Mouse (Mus musculus) embryonic facial prominence, embryonic 11.5 days (tissue): ENCODE data around the gene Cog8. TPM values are rescaled to one million over a fixed set of nuclear protein-coding genes. Genes with fewer than 3 reads are reported as not detected.
A peak's percentile ranks its signal among the peaks of the same experiment; 100 is the strongest.

ENCODE experiments used
- ATAC-seq: fragments of 200-750 bp; cut with Nextera tagmentation; replicated peaks from 2 replicates; pipeline ENCODE4 v1.8.0; 2017; ENCODE audit warnings: low read depth; ENCODE audit not compliant: insufficient number of reproducible peaks, low FRiP score, low TSS enrichment
- DNase-seq: peaks from one replicate; pipeline ENCODE4 v3.0.0-alpha.2; 2015; ENCODE audit warnings: low spot score
- H3K27ac ChIP-seq: fragments of 300-500 bp; sonication (generic); replicated peaks from 2 replicates; pipeline ENCODE4 v1.5.1; 2014; ENCODE audit warnings: mild to moderate bottlenecking, low read depth, low read length, control low read depth
- H3K27me3 ChIP-seq: fragments of 300-500 bp; sonication (generic); 2 replicates; pipeline ENCODE4 v1.6.1; 2014; ENCODE audit warnings: mild to moderate bottlenecking, low read length, moderate library complexity, mixed read lengths; ENCODE audit not compliant: control insufficient read depth, insufficient read depth
- H3K36me3 ChIP-seq: fragments of 300-500 bp; sonication (generic); replicated peaks from 2 replicates; pipeline ENCODE4 v1.6.1; 2014; ENCODE audit warnings: low read depth, mild to moderate bottlenecking, low read length, moderate library complexity, mixed read lengths; ENCODE audit not compliant: control insufficient read depth, insufficient read depth
- H3K4me1 ChIP-seq: fragments of 300-500 bp; sonication (generic); 2 replicates; pipeline ENCODE4 v1.6.1; 2014; ENCODE audit warnings: low read length, mixed read lengths; ENCODE audit not compliant: control insufficient read depth, insufficient read depth
- H3K4me2 ChIP-seq: fragments of 300-500 bp; sonication (generic); 2 replicates; pipeline ENCODE4 v1.6.1; 2014; ENCODE audit warnings: low read depth, mild to moderate bottlenecking, control low read depth, low read length, moderate library complexity
- H3K4me3 ChIP-seq: fragments of 300-500 bp; sonication (generic); 2 replicates; pipeline ENCODE4 v1.5.1; 2014; ENCODE audit warnings: low read depth, low read length, control low read depth
- H3K9ac ChIP-seq: fragments of 300-500 bp; sonication (generic); replicated peaks from 2 replicates; pipeline ENCODE4 v1.6.1; 2014; ENCODE audit warnings: mild to moderate bottlenecking, control low read depth, low read length
- H3K9me3 ChIP-seq: fragments of 300-500 bp; sonication (generic); replicated peaks from 2 replicates; pipeline ENCODE4 v1.6.1; 2016; ENCODE audit warnings: mild to moderate bottlenecking, low read length, inconsistent platforms, mixed read lengths; ENCODE audit not compliant: control insufficient read depth
- WGBS: fragments of 180-500 bp; shearing (Covaris S2); extraction: QIAGEN DNeasy Blood & Tissue Kit; methylation state at CpG from one replicate; pipeline ENCODE4 v1.1.7; 2014; 5-methylcytosine and 5-hydroxymethylcytosine counted together
- polyA plus RNA-seq: library from polyadenylated mRNA; unstranded; fragments of >200 nt; fragmentation: Nextera tagmentation; extraction: Ambion mirVana; gene quantifications from 2 replicates; pipeline ENCODE4 v1.2.1, GENCODE M21; 2014

Gene Cog8
- polyA plus RNA-seq, 1 experiment from 2014 or later, result 42.0 TPM

DNA sequence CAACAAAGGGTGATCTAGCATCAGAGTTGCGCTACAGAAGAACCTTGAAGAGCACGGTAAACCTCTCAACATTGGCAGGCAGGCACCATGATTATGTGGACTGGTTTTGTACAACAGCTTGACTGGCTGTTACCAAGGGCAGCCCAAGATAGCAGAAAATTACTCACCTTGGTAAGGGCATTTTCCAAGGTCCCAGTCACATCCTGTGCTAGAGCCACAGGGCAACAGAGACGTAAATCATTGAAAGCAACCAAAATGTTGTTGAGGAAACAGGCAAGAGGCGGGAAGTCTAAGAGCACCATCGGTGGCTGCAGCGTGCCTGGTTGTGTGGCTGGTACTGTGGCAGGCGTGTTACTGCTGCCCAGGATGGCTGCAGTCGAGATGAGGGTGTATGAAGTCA lies 4.4 kb downstream of the Cog8 start:
- Histone ChIP-seq H3K36me3 (peaks cover 6% of the 10 kb centered on the region), H3K4me3 (no peak overlapping the region), H3K27ac (no peak overlapping the region), H3K4me2 (no peak overlapping the region), H3K9ac (no peak overlapping the region), H3K27me3 (no peaks in the 10 kb centered on the region), H3K9me3 (no peaks in the 10 kb centered on the region), H3K4me1 (no peaks in the 10 kb centered on the region)
- WGBS, result 98% methylated on average over 8 of the region's 8 CpGs
- DNase-seq (no peak), ATAC-seq (no peak)

DNA sequence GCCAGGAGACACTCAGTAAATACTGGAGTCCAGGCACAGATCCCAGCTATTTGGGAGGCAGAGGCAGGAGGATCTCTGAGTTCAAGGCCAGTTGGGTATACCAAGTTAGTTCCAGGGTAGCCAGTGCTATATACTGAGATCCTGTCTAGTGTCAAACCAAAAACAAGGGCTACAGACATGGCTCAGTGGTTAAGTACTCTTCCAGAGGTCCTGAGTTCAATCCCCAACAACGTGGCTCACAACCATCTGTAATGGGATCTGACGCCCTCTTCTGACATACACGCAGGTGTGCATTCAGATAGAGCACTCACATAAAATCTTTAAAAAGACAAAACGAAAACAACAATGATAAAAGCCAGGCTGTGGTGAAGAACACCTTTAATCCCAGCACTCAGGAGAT lies 7.0 kb downstream of the Cog8 start:
- WGBS, result 92% methylated on average over 4 of the region's 4 CpGs
- Histone ChIP-seq H3K27me3 (no peaks in the 10 kb centered on the region), H3K27ac (no peak overlapping the region), H3K9ac (no peak overlapping the region), H3K9me3 (no peaks in the 10 kb centered on the region), H3K4me2 (no peak overlapping the region; the same call in 1 of the 2 replicates), H3K4me3 (no peak overlapping the region), H3K4me1 (no peaks in the 10 kb centered on the region), H3K36me3 (peaks cover 15% of the 10 kb centered on the region)
- DNase-seq (no peak), ATAC-seq (no peak)

DNA sequence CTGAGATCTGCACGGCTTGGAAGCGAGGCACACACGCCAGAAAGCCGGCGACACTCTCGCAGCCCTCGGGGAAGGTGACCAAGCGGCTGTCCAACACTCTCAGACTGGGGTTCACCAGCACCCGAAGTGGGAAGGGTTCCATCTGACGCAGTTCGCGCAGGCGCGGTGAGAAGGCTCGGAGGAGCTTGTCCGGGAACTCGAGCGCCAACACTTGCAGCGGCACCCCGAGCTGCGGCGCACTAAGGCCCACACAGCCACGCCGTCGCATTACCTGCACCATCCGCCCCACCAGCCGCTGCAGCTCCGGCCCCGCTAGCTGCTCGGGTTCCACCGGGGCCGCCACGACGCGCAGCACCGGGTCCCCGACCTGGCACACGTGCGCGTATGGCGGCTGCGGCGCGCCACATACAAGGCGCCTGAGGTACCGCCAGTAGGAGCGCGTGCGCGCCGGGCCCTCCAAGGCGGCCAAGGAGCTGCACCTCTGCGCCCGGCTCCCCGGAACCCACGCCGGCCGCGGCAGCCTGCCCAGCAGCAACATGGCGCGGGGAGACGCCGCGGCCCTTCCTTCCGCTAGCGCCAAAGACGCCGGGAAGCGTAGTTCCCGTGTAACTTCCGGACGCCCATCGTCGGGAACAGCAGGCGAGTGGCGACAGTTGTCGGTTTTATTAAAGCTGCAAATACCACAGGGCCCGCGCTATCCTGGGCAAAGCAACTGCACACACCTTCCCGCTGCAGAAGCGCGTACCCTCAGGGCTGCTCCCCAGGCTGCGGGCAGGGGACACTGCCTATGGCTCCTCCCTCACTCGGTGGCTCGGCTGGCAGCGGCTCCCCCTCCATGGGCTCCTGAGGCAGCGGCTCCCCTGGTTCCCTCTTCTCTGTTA lies 8.2 kb downstream of the Cog8 start, which contains the start of gene Pdf:
Pdf (minus strand) TSS at position 554 of the 881 bp plus-strand sequence.
- peak within 1 kb of the TSS; percentile 87 for H3K9ac ChIP-seq
- ATAC-seq (peak; percentile 76), DNase-seq (peak; percentile 78)
- H3K27ac ChIP-seq, result peak within 1 kb of the TSS; percentile 85
- H3K27me3 ChIP-seq, result no peaks in the 10 kb centered on the region
- peaks cover 15% of the 10 kb centered on the region for H3K36me3 ChIP-seq
- H3K9me3 ChIP-seq, result no peaks in the 10 kb centered on the region
- under 1% methylated on average over 87 of the region's 87 CpGs for WGBS
- no peaks in the 10 kb centered on the region for H3K4me1 ChIP-seq
- peak within 1 kb of the TSS; percentile 73 for H3K4me2 ChIP-seq
- peak within 1 kb of the TSS; percentile 71 for H3K4me3 ChIP-seq

DNA sequence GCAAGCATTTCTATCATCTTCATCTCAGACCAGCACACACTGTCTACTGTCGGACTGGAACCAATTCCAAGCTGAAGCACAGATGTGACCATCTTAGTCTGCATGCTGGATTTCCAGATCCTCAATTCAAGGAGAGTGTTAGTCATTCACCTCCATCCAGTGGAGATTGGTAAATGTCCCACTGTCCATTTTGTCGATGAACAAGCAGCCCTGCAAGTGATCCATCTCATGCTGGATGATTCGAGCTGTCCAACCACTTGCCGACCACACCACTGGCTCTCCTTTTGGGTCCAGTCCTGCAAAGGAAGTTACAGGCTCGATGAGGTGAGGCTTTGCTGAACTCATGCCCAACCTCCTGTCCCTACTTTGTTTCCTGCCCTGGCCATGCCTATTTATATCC lies 9.5 kb downstream of the Cog8 start:
- Histone ChIP-seq H3K27ac (no peak overlapping the region), H3K27me3 (no peaks in the 10 kb centered on the region), H3K36me3 (peaks cover 13% of the 10 kb centered on the region), H3K9me3 (no peaks in the 10 kb centered on the region), H3K9ac (no peak overlapping the region), H3K4me2 (no peak overlapping the region), H3K4me3 (no peak overlapping the region), H3K4me1 (no peaks in the 10 kb centered on the region)
- ATAC-seq, result no peak
- WGBS, result 90% methylated on average over 5 of the region's 5 CpGs
- no peak for DNase-seq

DNA sequence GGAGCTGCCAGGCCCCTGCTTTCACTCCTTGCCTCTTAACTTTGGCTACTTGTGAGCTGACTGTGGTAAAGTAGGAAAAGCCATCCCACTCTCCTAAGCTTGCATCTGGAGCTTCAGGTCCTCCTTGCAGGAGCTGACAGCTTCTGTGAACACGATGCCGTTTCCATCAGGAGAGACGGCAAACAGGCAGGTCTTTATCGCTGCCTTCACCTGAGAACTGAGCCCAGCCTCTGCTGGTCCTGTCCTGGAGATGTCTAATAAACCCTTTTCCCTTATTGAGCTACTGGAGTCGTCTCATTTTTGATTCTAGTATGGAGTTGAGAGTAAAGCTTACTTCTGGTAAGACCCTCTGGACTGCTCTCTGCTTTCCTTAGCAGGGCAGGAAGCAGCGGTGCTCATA lies 11.0 kb downstream of the Cog8 start:
- Histone ChIP-seq H3K4me1 (no peaks in the 10 kb centered on the region), H3K27ac (no peak overlapping the region), H3K36me3 (peaks cover 11% of the 10 kb centered on the region), H3K4me2 (no peak overlapping the region), H3K9me3 (no peaks in the 10 kb centered on the region), H3K4me3 (no peak overlapping the region), H3K9ac (no peak overlapping the region), H3K27me3 (no peaks in the 10 kb centered on the region)
- 91% methylated on average over 6 of the region's 6 CpGs for WGBS
- DNase-seq, result no peak
- no peak for ATAC-seq

DNA sequence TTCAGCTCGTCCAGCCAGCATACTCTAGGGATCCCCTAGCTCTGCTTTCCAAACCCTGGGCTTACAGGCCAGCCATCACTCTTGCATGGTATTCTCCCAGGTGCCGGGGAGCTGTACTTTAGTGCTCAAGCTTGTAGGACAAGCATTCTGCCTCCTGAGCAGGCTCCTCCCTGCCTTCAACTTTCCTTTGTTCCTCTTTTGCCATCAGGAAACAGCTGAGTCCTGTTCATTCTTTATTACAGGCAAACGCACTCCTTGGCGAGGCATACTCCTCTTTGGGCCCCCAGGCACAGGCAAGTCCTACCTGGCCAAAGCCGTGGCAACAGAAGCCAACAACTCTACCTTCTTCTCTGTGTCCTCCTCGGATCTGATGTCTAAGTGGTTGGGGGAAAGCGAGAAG lies 15.9 kb downstream of the Cog8 start:
- no peak overlapping the region for H3K4me3 ChIP-seq
- DNase-seq (no peak), ATAC-seq (no peak)
- H3K27ac ChIP-seq, result no peak overlapping the region
- no peak overlapping the region for H3K9ac ChIP-seq
- H3K27me3 ChIP-seq, result no peaks in the 10 kb centered on the region
- H3K4me2 ChIP-seq, result no peak overlapping the region
- H3K36me3 ChIP-seq, result peaks cover 6% of the 10 kb centered on the region
- 88% methylated on average over 7 of the region's 7 CpGs for WGBS
- H3K4me1 ChIP-seq, result no peaks in the 10 kb centered on the region
- no peaks in the 10 kb centered on the region for H3K9me3 ChIP-seq

DNA sequence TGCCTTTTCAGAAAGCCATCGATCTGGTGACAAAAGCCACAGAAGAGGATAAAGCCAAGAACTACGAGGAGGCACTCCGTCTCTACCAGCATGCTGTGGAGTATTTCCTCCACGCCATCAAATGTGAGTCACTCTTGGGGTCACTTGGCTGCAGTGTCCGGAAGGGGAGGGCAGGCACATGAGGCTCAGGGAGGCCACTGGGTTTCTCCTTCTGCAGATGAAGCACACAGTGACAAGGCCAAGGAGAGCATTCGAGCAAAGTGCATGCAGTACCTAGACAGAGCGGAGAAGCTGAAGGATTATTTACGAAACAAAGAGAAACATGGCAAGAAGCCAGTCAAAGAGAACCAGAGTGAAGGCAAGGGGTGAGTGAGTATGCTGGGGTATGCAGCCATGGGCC lies 19.9 kb downstream of the Cog8 start:
- Histone ChIP-seq H3K36me3 (no peaks in the 10 kb centered on the region; the same call in 1 of the 2 replicates), H3K4me2 (no peak overlapping the region), H3K4me1 (0 out of 2 replicates have a peak, but pooled peaks cover 2% of the 10 kb centered on the region), H3K9me3 (no peaks in the 10 kb centered on the region), H3K27me3 (no peaks in the 10 kb centered on the region), H3K9ac (no peak overlapping the region), H3K4me3 (no peak overlapping the region), H3K27ac (no peak overlapping the region)
- 94% methylated on average over 8 of the region's 8 CpGs for WGBS
- DNase-seq (no peak), ATAC-seq (no peak)

DNA sequence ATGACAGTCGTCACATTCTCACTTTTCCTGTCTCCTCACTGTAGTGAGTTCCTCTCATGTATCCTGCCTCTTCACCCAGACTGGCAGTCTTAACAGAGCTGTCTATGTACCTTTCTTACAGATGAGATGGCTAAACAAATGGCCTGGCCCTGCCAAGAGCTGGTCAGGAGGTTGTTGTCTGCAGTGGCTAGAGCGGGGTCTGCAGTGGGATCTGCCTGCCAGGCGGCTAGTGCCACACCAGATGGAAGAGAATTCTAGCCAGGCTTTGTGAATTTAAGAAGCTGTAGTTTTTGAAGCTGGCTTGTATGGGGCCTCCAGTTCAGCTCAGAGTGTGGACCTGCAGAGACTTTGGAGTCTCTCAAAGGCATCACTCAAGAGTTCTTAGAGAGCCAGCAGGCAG lies 20.8 kb downstream of the Cog8 start:
- Histone ChIP-seq H3K9me3 (no peaks in the 10 kb centered on the region), H3K4me3 (no peak overlapping the region), H3K27me3 (no peaks in the 10 kb centered on the region), H3K9ac (no peak overlapping the region), H3K27ac (no peak overlapping the region), H3K4me1 (0 out of 2 replicates have a peak, but pooled peaks cover 2% of the 10 kb centered on the region), H3K36me3 (no peaks in the 10 kb centered on the region; the same call in 1 of the 2 replicates), H3K4me2 (no peak overlapping the region)
- DNase-seq (no peak), ATAC-seq (no peak)
- WGBS, result 91% methylated on average over 3 of the region's 3 CpGs
